Mouse (Mus musculus) heart, embryonic 11.5 days (tissue): ENCODE results near the gene Lama2. TPM values are rescaled to one million over a fixed set of nuclear protein-coding genes. Genes with fewer than 3 reads are reported as not detected.

Source experiments
- ATAC-seq: fragments of 200-750 bp; cut with Nextera tagmentation; replicated peaks from 2 replicates; pipeline ENCODE4 v1.8.0; 2017; ENCODE audit warnings: moderate library complexity; ENCODE audit not compliant: insufficient number of reproducible peaks, low FRiP score, low TSS enrichment
- H3K27ac ChIP-seq: fragments of 300-500 bp; sonication (generic); 2 replicates; pipeline ENCODE4 v1.5.1; 2014; ENCODE audit warnings: mild to moderate bottlenecking, low read depth, low read length
- H3K27me3 ChIP-seq: fragments of 300-500 bp; sonication (generic); 2 replicates; pipeline ENCODE4 v1.6.1; 2014; ENCODE audit warnings: mild to moderate bottlenecking, low read length, mixed read lengths; ENCODE audit not compliant: control insufficient read depth, insufficient read depth
- H3K36me3 ChIP-seq: fragments of 300-500 bp; sonication (generic); 2 replicates; pipeline ENCODE4 v1.6.1; 2014; ENCODE audit warnings: mild to moderate bottlenecking, low read length, moderate library complexity, mixed read lengths; ENCODE audit not compliant: control insufficient read depth, insufficient read depth
- H3K4me1 ChIP-seq: fragments of 300-500 bp; sonication (generic); 2 replicates; pipeline ENCODE4 v1.6.1; 2014; ENCODE audit warnings: low read length; ENCODE audit not compliant: control insufficient read depth, insufficient read depth
- H3K4me2 ChIP-seq: fragments of 300-500 bp; sonication (generic); 2 replicates; pipeline ENCODE4 v1.6.1; 2014; ENCODE audit warnings: mild to moderate bottlenecking, moderate library complexity
- H3K4me3 ChIP-seq: fragments of 300-500 bp; sonication (generic); 2 replicates; pipeline ENCODE4 v1.5.1; 2014; ENCODE audit warnings: low read depth, low read length
- H3K9ac ChIP-seq: fragments of 300-500 bp; sonication (generic); 2 replicates; pipeline ENCODE4 v1.6.1; 2014; ENCODE audit warnings: mild to moderate bottlenecking, low read depth, low read length, moderate library complexity
- H3K9me3 ChIP-seq: fragments of 300-500 bp; sonication (generic); replicated peaks from 2 replicates; pipeline ENCODE4 v1.6.1; 2016; ENCODE audit warnings: low read length; ENCODE audit not compliant: control insufficient read depth
- WGBS: fragments of 180-500 bp; shearing (Covaris S2); extraction: QIAGEN DNeasy Blood & Tissue Kit; methylation state at CpG from one replicate; pipeline ENCODE4 v1.1.7; 2014; ENCODE audit not compliant: insufficient replicate concordance; 5-methylcytosine and 5-hydroxymethylcytosine counted together
- polyA plus RNA-seq: library from polyadenylated mRNA; unstranded; fragments of >200 nt; fragmentation: Nextera tagmentation; extraction: Ambion mirVana; gene quantifications from 2 replicates; pipeline ENCODE4 v1.2.1, GENCODE M21; 2014

Gene Lama2
- 10.6 and 17.0 TPM in 2 replicates for polyA plus RNA-seq

DNA sequence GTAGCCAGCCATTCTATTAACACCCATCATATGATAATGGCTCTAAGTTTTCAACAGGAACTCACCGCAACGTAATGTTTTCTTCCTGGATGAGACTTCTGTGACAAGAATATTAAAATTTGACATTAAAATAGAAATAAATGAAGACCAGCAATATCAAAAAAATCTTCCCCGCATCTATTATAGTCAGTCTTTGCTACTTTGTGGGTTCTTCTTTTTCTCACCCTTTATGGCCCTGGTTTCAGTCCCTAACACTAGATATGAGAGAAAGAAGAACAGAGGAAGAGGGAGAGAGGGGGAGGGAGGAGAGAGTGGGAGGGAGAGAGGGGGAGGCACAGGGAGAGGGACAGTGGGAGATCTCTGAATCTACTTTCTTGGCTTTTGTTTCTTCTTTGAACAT lies at the start of gene Lama2:
Gene Lama2 (minus strand): TSS at position 101 of the 400 bp plus-strand sequence.
- no peak within 1 kb of the TSS for H3K4me2 ChIP-seq
- peaks cover 11% of the 10 kb centered on the region; the same call in 1 of the 2 replicates for H3K4me1 ChIP-seq
- no peak within 1 kb of the TSS for H3K4me3 ChIP-seq
- 91% methylated on average over 3 of the region's 3 CpGs for WGBS
- H3K27me3 ChIP-seq, result no peaks in the 10 kb centered on the region
- no peaks in the 10 kb centered on the region for H3K36me3 ChIP-seq
- H3K9me3 ChIP-seq, result no peaks in the 10 kb centered on the region
- no peak for ATAC-seq
- H3K27ac ChIP-seq, result no peak within 1 kb of the TSS
- H3K9ac ChIP-seq, result no peak within 1 kb of the TSS

DNA sequence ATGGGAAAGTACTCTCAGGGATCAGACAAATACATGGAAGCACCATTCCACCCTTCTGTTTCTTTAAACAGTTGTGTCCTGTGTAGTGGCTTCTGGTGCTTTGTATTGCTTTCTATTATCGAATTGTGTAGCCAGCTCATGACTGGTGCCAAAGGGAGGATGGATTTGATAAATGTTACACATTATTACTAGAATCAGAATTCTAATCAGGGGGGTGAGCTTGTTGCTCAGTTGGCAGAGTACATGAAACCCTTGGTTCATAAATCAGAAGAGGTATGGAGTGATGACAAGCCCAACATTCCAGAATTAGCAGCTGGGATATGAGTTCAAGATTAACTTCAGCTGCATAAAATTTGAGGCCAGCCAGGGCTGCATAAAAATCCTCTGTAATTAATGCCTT lies 44.8 kb upstream of the Lama2 start:
- Histone ChIP-seq H3K27ac (no peak overlapping the region), H3K27me3 (no peaks in the 10 kb centered on the region), H3K4me1 (no peaks in the 10 kb centered on the region), H3K4me3 (no peak overlapping the region), H3K36me3 (no peaks in the 10 kb centered on the region), H3K9me3 (no peaks in the 10 kb centered on the region), H3K4me2 (no peak overlapping the region), H3K9ac (no peak overlapping the region)
- 70% methylated on average over 1 of the region's 1 CpGs for WGBS
- no peak for ATAC-seq

DNA sequence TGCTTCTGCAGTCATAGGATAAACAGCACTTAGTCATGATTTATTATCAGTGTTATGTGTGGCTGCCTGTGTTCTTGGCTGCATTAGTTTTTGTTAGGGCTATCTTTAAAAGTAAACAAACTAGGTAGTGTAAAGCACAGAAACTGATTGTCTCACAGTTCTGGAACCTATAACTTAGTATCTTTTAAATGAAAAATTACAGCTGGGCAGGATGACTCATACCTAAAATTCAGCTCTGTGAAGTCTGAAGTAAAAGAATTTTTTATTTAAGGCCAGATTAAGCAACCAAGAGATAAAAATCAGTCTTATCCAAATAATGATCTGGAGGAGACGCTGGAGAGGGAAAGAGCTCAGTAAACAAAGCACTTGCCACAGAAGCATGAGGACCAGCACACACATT lies 43.8 kb upstream of the Lama2 start:
- no peak overlapping the region for H3K4me2 ChIP-seq
- no peaks in the 10 kb centered on the region for H3K27me3 ChIP-seq
- no peaks in the 10 kb centered on the region for H3K9me3 ChIP-seq
- 48% methylated on average over 1 of the region's 1 CpGs for WGBS
- H3K9ac ChIP-seq, result no peak overlapping the region
- H3K27ac ChIP-seq, result no peak overlapping the region
- no peaks in the 10 kb centered on the region for H3K36me3 ChIP-seq
- H3K4me3 ChIP-seq, result no peak overlapping the region
- ATAC-seq, result no peak
- no peaks in the 10 kb centered on the region for H3K4me1 ChIP-seq

DNA sequence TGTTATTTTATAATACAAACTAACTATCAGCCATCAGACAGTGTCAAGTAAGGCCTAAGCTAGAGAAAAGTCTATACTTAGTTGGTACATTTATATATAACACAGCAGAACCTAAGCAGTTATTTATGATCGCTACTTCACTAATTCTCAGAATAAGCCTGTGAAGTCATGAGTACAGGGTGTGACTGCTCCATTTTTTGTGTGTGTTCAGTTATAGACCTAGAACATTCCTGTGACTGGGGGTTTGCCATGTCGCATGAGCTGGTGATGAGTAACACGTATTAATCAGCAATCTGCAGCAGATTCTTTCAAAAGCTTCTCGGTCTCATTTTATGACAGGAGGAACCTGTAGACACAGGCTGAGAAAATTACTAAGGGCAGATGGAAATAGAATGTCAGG lies 34.6 kb upstream of the Lama2 start:
- Histone ChIP-seq H3K4me1 (peaks cover 3% of the 10 kb centered on the region; the same call in 1 of the 2 replicates), H3K27me3 (no peaks in the 10 kb centered on the region), H3K9me3 (no peaks in the 10 kb centered on the region), H3K4me2 (no peak overlapping the region), H3K9ac (no peak overlapping the region), H3K36me3 (no peaks in the 10 kb centered on the region), H3K27ac (no peak overlapping the region), H3K4me3 (no peak overlapping the region)
- 76% methylated on average over 4 of the region's 4 CpGs for WGBS
- no peak for ATAC-seq

DNA sequence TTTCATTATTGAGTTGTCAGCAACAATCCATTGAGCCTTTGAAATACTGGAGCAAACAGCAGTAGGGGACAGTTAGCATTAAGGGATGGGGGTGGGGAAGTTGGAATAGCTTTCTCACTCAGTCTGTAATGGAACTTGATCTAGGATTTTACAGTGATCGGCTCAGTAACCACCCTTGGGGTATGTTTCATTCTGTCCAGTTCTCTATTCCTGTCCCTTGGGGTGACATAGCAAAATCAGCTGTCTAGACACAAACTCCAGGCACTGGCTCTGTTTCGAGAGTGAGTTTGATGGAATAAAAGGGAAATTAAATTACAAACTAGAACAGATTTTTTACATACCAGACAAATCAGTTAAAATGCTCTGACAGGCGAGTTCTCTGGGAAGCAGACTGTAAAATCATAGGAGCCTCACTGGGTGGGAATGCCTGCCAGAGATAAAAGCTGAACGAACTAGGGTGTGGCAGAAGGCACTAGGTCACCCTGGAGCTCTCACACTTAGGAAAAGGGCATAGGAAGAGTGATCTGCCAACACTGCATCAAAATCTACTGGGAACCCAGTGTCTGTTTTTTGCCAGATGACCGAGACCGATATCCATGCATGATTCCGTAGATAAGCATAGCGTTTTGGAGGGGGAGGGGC lies 33.3 kb upstream of the Lama2 start:
- no peak overlapping the region for H3K9ac ChIP-seq
- no peak for ATAC-seq
- WGBS, result 43% methylated on average over 8 of the region's 8 CpGs
- peaks cover 3% of the 10 kb centered on the region; the same call in 1 of the 2 replicates for H3K4me1 ChIP-seq
- H3K27me3 ChIP-seq, result no peaks in the 10 kb centered on the region
- H3K36me3 ChIP-seq, result no peaks in the 10 kb centered on the region
- no peak overlapping the region for H3K27ac ChIP-seq
- H3K4me2 ChIP-seq, result peak overlapping the region; percentile 6; the same call in 1 of the 2 replicates
- H3K4me3 ChIP-seq, result no peak overlapping the region
- no peaks in the 10 kb centered on the region for H3K9me3 ChIP-seq

DNA sequence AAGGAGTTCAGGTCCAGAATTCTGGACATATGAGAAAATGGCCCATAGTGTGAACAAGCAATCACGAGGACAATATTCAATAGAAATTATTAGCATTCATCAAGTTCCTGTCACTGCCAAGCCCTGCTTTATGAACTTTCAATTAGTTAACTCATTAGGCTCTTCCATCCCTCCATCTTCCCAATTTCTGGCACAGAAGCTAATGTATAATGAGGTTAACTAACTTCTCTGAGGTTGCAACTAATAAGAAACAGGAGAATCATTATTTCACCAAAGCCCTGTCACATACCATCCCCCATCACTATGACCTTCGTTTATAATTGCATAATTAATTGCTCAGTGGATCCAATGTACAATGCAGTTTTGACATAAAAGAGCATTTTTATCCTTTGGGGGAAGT lies 16.2 kb upstream of the Lama2 start:
- Histone ChIP-seq H3K4me3 (no peak overlapping the region), H3K9me3 (no peaks in the 10 kb centered on the region), H3K27ac (no peak overlapping the region), H3K27me3 (no peaks in the 10 kb centered on the region), H3K4me1 (no peaks in the 10 kb centered on the region), H3K36me3 (no peaks in the 10 kb centered on the region), H3K9ac (no peak overlapping the region), H3K4me2 (no peak overlapping the region)
- ATAC-seq, result no peak
- WGBS, result 61% methylated on average over 2 of the region's 2 CpGs

DNA sequence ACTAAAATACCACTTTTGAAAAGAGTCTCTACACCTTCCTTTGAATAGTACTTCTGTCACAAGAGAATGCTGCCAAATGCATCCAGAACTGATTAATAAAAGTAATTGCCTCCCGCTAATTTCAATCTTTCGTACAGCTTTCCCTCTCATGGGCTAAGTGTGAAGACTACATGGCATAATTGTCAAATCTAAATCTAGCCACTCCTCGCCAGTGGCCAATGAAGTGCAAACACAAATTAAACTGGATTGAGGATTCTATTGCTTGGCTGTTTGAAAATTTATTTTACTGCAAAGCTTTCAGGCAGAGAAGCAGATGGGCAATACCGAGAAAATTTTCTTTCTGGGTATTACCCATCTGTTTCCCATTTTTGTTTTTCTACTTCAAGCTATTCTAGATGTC lies 11.4 kb upstream of the Lama2 start:
- Histone ChIP-seq H3K27ac (no peak overlapping the region), H3K9ac (no peak overlapping the region), H3K9me3 (no peaks in the 10 kb centered on the region), H3K4me2 (no peak overlapping the region), H3K4me1 (no peaks in the 10 kb centered on the region), H3K36me3 (no peaks in the 10 kb centered on the region), H3K4me3 (no peak overlapping the region), H3K27me3 (no peaks in the 10 kb centered on the region)
- ATAC-seq, result no peak
- 87% methylated on average over 4 of the region's 4 CpGs for WGBS

DNA sequence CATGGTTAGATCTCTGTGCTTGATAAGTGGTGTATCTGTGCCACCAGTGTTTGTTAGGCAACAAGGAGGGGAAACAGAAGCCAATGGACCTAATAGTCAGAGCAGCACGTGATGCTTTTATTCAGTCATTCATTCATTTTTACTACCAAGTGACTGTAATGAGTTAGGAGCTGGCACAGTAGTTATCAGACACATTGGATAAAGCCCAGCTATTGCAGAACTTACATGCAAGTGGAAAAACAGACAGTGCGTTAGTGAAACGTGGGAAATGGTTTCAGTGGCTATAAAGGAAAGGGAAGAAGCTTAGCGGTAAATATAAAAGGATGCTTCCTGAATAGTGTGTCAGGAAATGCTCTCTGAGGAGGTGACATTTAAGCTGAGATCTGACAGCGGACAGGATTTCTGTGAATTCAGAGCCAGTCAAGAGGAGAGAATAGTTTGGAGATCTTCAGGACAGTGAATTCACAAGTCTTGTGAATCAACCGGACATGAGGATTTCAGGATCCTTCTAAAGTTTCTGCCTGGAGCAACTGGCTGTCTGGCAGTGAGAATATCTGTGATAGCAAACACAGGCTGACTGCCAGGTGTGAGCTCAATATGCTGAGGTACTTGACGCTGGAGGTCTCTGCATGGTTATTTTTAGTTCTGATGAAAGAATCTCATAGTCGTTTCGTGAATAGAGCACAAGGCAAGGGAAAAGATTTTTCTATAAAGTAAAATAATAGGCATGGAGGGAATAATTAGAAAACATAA lies 2.3 kb upstream of the Lama2 start:
- Histone ChIP-seq H3K4me2 (peak overlapping the region; percentile 29; the same call in 1 of the 2 replicates), H3K4me3 (no peak overlapping the region), H3K27ac (peak overlapping the region; percentile 35; the same call in 1 of the 2 replicates), H3K4me1 (peaks cover 8% of the 10 kb centered on the region; the same call in 1 of the 2 replicates), H3K9ac (no peak overlapping the region), H3K27me3 (no peaks in the 10 kb centered on the region), H3K36me3 (no peaks in the 10 kb centered on the region), H3K9me3 (no peaks in the 10 kb centered on the region)
- 57% methylated on average over 9 of the region's 9 CpGs for WGBS
- ATAC-seq, result no peak
